Mouse (Mus musculus): Measurements from ENCODE around the gene Casz1. TPM values are rescaled to one million over a fixed set of nuclear protein-coding genes. Genes with fewer than 3 reads are reported as not detected.

The Casz1 gene
- 1 to 10 TPM in 1 of 2 experiments, under 1 TPM in 1; 0.88 to 1.1 TPM for total RNA-seq (2021)
- long read RNA-seq, experiment 1, partial matches to known transcripts, result 4 of 4 reads
- long read RNA-seq, experiment 1, other reads (novel, unspliced or antisense), result 0 of 4 reads
- long read RNA-seq, experiment 2, partial matches to known transcripts, result 0 of 1 reads
- long read RNA-seq, experiment 2, other reads (novel, unspliced or antisense), result 1 of 1 reads

DNA sequence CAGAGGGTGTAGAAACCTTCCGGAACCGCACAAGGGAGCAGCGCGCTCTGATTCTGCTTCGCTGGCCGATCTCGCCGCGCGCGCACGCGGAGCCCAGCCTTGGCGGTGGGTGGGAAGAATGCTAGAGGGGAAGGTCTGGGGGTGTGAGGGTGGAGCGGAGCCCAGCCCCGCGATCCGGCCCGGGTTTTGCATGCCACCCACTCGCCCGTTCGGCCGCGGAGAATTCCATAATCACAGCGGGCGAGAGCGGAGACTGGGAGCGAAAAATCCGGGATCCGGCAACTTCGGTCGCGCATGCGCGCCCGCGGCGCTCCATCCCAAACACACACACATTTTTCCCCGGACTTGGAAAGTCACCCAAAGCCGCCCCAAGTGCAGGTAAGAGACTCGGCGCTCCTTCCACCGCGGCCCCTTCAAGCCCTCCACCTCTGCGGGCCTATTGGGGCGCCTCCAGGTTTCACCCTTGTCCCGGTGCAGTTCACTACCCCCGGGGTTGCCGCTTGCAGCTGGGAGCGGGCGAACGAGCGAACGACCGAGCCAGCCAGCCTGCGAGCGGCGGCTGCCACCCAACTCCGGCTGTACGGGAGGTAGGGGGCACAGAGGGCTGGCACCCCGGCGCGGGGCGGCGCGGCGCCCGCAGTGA, at the start of gene Casz1:
TSS of gene Casz1 (plus strand) at position 293 of the 643 bp plus-strand sequence.
- DNase-seq (ENCODE audit: low spot score in 2 of 2), result peak; percentile 89

DNA sequence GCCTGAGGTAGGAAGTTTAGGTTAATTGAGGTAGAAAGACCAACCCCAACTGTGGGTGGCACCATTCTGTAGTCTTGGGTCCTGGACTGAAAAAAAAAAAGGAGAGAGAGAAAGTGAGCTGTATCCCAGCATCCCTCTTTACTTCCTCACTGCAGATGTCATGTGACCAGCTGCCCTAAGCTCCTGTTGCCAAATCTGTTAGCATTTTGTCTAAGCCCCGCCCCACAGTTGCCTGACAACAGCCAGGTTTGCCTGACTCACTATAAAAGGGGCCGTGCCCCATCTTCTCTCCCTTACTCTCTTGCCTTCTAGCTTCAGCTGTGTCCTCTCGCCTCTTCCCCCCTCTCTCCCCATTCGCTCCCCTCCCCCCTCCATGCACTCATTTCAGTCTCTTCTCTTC, 45.4 kb upstream of the Casz1 start:
- DNase-seq (ENCODE audit: low spot score in 2 of 2), result no peak

DNA sequence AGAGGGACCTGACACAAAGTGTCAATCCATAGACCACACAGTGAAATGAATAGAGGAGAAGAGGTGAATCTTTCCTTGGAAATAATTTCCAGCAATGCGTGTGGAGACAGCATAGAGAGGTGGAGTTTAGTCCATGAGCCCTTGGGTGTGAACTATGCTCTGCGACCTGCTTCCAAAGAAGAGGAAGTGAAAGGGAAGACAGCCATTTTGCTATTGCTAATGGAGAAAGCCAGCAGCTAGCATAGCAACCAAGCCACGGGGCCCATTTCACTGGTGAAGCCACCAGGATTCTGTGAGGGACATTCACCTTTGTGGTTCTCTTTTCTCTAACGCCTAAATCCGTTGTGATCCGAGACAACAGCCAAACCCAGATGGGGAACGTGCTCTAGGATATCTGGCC, 44.1 kb upstream of the Casz1 start:
- no peak for DNase-seq (ENCODE audit: low spot score in 2 of 2)

DNA sequence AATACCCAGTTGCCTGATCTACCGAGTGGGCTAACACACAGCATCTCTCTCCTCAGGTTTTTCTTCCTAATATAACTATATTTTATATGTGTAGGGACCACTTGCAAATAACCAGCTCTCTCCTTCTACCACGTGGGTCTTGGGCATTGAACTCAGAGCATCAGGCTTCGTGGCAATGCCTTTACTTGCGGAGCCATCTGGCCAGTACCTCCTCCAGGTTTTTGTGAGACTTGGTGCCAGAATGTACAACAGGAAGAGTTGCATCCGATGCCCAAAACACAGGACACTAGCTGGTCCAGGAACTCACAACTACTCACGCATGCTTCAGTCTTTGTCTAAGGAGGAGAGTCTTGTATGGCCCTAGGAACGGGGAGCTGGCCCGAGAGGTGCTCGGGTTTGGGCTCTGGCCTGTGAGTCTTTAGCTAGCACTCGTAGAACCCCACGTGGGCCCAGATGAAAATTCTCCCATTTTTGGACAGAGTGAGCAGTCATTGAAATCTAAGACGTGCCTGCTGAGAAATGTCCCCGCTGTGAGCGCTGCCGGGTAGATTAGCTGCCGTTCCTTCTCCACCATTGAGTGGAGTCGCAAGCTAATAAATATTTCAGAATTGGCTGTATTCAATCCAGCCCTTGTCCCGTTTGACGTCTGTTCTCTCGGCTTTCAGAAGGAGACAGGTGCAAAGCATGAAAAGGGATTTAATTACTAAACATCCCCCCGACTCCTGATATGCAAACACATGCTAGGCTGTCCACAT, 38.0 kb upstream of the Casz1 start:
- DNase-seq (ENCODE audit: low spot score in 2 of 2), result no peak

DNA sequence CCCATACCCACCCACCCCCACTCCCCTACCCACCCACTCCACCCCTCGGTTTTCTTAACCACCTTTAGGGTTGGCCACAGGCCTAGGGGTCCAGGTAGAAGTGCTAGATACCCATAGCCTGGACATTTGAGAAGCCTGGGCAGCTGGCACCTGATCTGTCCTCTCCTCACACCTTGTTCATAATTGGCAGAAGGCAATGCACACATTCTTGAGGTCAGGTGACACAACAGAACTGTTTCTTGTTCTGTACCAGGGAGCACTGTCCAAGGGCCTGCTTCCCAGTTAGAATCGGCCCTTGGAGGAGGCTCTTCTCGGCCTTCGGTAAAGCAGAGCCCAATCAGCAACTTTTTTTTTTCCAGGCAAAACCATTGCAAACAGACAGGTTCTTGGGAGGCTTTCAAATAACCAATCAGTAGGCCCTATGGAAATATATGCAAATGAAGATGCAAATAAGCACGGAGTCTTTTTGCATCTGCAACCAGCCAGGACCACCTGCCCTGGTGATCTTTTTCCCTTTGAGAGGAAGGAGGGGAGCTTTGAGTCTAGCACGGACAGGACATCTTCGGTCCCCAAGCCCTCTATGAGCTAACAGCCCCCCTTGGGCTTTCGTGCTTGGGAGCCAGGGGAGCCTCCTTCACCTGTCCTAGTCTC, 36.4 kb upstream of the Casz1 start:
- DNase-seq (ENCODE audit: low spot score in 2 of 2), result no peak

DNA sequence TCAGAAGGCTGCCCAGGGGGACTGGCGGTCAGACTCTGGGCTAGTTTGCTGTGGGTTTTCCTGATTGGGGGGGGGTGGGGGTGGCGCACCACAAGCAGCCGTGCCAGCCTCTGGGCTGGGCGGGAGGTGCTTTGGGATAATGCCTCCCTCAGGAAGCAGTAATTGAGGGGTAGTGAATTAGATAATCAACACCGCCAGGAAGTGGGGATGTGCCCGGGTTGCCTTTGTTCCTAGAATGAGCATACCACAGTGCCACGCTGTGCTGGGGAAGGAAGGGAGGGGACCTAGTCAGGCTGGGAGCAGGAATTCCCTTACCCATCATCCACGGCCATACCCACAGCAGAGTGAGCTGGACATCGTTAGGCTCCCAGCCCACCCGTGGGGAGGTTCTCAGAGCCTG, 35.6 kb upstream of the Casz1 start:
- no peak for DNase-seq (ENCODE audit: low spot score in 2 of 2)

DNA sequence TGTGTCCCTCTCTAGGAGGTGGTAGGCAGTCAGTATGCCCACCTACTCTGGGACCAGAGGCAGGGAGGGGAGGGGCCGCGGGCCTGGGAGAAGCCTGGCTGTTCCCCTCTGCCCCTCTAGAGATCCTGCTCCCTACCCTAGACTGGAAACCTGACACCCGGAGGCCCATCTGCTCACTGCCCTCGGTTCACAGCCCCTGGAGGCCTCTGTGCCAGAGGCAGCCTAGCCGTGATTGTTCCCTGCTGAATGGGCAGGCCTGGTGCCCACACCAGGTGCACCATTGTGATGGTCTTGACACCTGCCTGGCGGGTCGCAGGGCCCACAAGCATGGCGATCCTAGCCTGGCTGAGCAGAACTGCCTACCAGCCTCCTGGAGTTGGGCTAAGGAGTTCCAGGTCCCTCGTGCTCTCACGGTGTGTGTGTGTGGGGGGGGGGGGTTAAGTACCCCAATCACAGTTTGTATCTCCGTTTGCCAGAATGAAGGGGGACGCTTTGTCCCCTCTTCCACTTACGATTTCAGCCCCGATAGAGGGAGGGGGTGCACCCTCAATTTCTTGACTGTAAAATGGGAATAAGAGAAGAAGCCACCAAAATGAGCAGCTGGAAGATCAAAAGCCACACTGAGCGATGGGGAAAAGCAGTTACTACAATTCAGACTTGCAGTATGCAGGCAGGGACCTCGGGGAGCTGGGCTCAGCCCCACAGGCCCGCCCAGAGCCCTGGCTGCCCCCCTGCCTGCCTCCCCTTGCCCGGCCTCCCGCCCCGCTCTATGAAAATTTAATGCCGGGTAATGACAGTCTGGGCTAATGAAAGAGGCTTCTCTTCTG, 33.4 kb upstream of the Casz1 start:
- DNase-seq (ENCODE audit: low spot score in 2 of 2), result no peak

DNA sequence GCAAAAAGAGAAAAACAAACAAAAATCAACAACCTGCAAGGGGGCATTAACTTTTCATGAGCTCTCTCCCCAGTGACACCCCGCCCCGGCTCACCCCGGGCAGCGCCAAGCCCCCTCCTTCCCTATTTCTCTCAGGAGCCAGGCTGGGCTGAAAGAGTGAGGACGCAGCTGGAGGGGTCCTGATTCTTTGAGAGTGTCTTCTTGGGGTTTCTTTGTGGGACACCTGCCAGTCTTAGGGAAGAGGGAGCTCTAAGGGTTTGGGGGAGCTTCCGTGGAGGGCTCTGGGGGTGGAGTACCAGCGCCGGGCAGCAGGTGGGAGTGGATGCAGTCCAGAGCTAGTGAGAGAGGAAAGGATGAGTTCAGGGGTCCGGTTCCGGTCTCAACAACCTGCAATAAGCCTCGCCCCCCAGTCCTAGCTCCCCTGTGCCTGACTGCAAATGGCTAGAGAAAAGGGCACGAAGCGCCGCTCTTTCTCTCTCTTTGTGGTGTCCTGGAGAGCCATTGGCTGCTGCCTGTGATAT, 32.8 kb upstream of the Casz1 start:
- DNase-seq (ENCODE audit: low spot score in 2 of 2), result no peak

DNA sequence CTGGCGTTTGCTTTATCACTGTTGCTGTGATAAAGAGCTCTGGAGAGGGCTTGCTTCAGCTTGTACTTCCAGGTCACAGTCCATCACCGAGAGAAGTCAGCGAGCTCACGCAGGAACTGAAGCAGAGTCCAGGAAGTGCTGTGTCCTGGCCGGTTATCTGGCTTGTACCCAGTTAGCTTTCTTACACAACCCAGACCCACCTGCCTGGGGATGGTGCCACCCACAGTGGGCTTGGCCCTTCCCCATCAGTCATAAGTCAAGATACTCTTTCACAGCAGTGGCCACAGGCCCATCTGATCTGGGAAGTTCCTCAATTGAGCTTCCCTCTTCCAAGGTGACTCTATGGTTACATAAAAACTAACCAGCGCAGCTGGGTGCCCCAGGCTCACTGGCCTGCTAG, 31.6 kb upstream of the Casz1 start:
- no peak for DNase-seq (ENCODE audit: low spot score in 2 of 2)

DNA sequence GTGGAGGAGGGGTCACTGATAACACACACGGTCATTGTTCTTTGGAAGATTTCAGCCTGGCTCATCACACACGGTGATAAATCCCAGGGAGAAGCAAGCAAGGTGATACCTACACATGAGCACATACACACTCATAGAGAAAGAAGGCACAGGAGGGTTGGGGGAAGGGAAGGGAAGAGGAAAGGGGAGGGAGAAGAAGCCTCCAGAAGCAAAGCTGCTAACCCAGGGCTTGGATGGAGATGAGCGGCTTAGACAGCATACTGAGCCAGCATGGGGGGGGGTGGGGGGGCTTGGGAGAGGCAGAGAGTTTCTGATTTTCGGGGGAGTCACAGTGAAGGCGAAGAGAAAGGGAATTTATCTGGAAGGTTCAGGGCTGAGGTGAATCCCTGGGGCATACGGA, 30.2 kb upstream of the Casz1 start:
- DNase-seq (ENCODE audit: low spot score in 2 of 2), result no peak

DNA sequence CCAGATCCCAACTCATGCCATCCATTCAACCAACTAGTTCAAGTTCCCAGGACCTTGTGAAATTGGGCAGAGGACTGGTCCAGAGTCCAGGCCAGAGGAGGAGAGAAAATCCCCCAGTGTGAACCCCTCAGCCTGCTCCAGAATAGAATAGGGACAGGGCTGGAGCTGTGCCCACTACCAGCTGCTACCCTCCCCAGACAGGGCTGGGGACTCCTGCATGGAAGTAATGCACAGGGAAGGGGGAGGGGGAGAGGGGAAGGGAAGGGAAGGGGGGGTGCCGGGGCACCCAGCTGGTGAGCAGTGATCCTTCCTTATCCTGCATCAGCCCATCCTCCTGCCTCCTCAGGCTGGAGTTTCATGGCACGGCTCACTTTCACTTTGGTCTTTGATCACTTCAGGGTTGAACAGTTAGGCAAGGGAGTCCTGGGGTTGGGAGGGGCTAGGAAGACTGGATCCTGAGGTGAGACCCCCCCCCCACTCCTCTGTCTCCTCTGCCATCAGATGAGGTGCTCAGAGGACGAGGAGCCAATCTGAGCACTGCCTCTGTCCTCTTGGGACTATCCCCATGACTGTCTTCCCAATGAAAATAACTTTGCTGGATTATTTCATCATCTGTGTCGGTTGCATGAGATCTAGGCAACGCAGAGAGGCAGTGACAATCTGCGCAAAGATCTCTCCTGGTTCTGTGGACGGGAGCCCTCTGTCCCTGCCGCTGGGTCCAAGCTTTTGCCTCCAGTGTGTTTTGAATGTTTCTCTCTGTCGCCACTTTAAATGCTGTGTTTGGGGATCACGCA, 28.6 kb upstream of the Casz1 start:
- DNase-seq (ENCODE audit: low spot score in 2 of 2), result no peak

DNA sequence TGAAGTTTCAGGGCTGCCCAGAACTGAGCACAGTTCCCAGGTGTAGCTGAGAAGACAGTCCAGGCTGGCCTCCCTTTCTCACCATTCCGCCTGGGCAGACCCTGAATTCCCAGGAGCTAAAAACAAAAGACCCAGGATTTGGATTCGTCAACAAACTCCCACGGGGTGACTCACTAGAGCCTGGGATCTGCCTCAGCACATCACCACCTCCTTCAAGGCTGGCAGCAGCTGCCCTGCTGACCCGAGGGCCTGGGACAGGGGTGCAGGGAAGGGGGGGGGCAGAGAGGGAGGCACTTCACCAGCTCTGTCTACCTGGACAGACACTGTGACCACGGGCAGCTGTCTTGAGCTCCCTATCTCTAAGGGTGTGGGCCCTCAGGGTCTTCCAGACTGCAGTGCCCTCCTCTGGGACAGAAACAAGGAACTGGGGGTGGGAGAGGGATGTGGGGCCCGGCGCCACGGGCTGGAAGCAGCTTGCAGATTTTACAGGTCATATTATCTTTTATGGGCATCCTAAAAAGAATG, 24.1 kb upstream of the Casz1 start:
- DNase-seq (ENCODE audit: low spot score in 2 of 2), result no peak

DNA sequence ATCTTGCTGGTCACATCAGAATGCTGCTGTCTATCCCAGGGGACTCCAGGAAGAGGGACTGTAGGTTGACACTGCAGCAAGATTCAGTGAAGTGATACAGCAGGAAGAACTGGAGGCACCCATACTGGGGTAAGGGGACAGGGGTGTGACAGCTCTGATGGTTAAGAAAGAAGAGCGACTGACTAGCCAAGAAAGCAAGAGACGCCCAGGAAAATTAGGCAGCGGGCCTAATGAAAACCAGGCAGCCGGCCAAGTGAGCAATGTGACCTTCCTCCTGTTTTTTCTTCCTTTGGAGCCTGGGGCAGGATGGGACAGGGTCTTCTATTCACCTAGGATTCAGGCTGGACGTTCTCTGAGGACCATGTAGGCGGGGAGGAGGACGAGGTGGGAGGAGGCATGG, 22.7 kb upstream of the Casz1 start:
- DNase-seq (ENCODE audit: low spot score in 2 of 2), result peak; percentile 13 to 24

DNA sequence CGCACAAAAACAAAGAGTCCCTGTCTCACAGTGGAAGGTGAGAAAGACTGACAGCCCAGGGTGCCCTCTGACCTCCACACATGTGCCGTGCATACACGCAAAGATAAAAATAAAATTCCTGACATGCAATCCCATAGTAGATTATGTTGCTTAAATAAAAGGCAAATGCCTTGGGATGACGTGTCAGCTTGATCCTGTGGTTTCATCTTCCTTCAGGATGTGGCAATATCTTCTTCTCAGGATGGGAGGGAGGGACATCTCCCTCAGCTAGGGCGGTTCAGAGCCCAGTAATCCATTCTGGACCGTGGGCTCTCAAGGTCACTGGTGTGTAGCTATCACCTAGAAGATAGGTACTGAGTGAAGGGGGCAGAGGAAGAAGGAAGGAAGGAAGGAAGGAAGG, 21.3 kb upstream of the Casz1 start:
- no peak for DNase-seq (ENCODE audit: low spot score in 2 of 2)

DNA sequence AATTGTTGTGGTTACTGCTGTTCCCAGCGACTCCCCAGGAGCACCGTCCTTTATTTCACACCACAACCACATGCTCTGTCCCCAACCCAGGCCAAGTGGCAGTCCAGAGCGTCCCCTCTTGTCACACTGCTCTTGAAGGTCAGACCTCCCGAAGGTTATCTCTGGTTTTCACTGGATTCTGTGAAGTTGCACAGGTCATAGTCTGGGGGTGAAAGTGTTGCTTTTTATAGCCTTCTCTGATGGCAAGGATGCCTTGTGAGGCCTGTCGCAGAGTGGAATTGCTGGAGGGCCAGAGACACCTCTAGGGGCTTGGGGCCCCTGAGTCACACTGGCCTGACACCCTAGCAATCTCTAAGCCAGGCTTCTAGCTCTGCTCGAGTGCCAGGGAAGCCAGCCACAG, 20.5 kb upstream of the Casz1 start:
- DNase-seq (ENCODE audit: low spot score in 2 of 2), result no peak

DNA sequence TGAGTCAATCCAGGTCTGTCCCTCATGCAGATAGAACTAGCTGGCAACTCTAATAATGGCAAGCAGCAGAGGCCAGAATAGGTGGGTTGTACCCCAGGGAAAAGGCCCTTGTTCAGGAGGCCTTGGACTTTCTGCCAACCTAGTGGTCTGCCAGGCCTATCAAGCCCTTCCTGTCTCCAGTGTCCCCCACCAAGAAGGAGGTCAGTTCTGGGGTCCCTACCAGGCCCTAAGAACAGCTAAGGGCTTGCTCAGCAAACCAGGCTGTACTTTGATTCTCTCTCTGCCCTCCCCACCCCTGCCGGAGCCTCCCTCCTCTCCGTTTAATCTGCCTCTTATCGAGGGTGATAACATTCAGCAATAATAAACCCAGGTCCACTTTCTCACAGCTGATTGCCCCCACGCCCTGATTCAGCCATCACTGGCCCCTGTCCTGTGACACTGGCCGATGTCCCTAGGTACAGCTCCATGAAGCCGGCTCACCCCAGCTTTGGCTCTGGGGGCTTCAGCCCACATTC, 19.1 kb upstream of the Casz1 start:
- DNase-seq (ENCODE audit: low spot score in 2 of 2), result no peak

DNA sequence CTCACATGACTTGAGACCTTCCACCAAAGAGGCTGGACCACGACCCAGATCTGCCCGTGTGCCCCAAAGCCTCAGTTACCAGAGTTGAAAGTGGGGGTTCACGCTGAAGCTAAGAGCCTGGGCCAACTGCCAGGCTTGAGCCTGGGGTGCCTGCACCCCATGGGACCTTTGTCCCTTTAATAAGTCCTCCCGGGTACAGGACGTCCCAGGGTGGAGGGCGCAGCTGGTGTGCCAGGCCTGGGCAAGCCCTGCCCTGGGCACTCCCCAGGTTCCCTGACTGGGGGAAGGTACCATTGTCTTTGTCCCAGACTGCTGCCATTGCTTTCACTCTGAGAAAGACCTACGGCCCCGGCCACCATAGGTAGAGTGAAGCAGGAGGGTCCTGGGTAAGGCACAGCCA, 18.2 kb upstream of the Casz1 start:
- no peak for DNase-seq (ENCODE audit: low spot score in 2 of 2)

DNA sequence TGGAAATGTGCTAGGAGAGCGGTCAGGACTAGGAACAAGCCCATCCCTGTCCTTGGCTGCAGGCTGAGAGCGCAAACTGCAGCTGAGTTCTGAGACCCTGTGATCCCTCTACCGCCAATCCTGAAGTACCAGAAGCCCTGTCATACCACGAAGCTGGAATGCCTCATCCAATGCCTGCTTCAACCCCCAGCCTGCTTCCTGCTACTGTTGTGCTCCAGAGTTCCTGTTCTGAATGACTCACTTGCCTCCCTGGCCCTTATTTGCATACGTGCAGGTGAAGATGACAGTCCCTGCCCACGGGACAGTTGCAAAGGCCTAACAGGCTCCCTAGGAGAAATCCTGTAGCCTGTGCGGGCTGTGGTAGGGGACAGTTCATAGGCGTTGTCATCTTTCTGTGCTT, 13.3 kb upstream of the Casz1 start:
- DNase-seq (ENCODE audit: low spot score in 2 of 2), result no peak

DNA sequence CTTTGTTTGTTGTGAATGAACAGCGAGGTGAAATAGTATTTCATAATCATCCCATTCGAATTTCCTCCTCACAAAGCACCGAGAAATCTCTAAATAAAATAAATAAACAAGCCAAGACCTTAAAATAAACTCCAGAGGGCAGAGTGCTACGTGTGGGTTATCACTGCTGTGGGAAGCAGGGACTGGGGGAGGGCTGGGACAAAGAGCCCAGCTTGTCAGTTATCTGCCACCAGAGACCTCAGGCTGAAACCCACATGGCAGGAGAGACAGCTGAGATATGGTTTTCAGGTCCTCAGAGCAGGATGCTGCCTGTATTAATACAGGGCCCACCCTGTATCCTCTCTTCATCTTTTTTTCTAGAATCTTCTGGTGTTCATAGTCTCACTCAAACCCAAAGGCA, 9.2 kb upstream of the Casz1 start:
- no peak for DNase-seq (ENCODE audit: low spot score in 2 of 2)
